Mouse (Mus musculus): ENCODE results near the gene Prkcb. TPM values are rescaled to one million over a fixed set of nuclear protein-coding genes. Genes with fewer than 3 reads are reported as not detected.

The Prkcb gene
- polyA plus RNA-seq, 1 experiment from 2014 or later, result 9.9 TPM

- DNase-seq (ENCODE audit: low spot score), result no peak
- Histone ChIP-seq H3K9me3 (no peaks in the 10 kb centered on the region), H3K4me1 (replicated peaks) (no peaks in the 10 kb centered on the region), H3K4me3 (no peak overlapping the region), H3K36me3 (no peaks in the 10 kb centered on the region), H3K27me3 (ENCODE audit: insufficient read depth, poor library complexity, severe bottlenecking) (0 out of 2 replicates have a peak, but pooled peaks cover 4% of the 10 kb centered on the region), H3K27ac (no peak overlapping the region)
- WGBS, result 87% methylated on average over 4 of the region's 4 CpGs
These were observed 30.0 kb upstream of the Prkcb start for GRCm38 (mm10) chr7:122258521-122258920.

GRCm38 (mm10) chr7:122260055-122260602 lies 28.4 kb upstream of the Prkcb start:
- no peak for DNase-seq (ENCODE audit: low spot score)
- no peaks in the 10 kb centered on the region for H3K36me3 ChIP-seq
- H3K9me3 ChIP-seq, result no peaks in the 10 kb centered on the region
- 0 out of 2 replicates have a peak, but pooled peaks cover 4% of the 10 kb centered on the region for H3K27me3 ChIP-seq (ENCODE audit: insufficient read depth, poor library complexity, severe bottlenecking)
- WGBS, result 84% methylated on average over 5 of the region's 5 CpGs
- no peak overlapping the region for H3K4me3 ChIP-seq
- no peaks in the 10 kb centered on the region for H3K4me1 ChIP-seq (replicated peaks)
- H3K27ac ChIP-seq, result no peak overlapping the region

- no peaks in the 10 kb centered on the region for H3K4me1 ChIP-seq (replicated peaks)
- no peak for DNase-seq (ENCODE audit: low spot score)
- H3K9me3 ChIP-seq, result no peaks in the 10 kb centered on the region
- no peaks in the 10 kb centered on the region for H3K27me3 ChIP-seq (ENCODE audit: insufficient read depth, poor library complexity, severe bottlenecking)
- H3K27ac ChIP-seq, result no peak overlapping the region
- no peak overlapping the region for H3K4me3 ChIP-seq
- no peaks in the 10 kb centered on the region for H3K36me3 ChIP-seq
- WGBS, result 87% methylated on average over 4 of the region's 4 CpGs
These were observed 19.5 kb upstream of the Prkcb start for GRCm38 (mm10) chr7:122268983-122269486.

GRCm38 (mm10) chr7:122272334-122272733 lies 16.2 kb upstream of the Prkcb start:
- WGBS, result 90% methylated on average over 2 of the region's 2 CpGs
- no peak for DNase-seq (ENCODE audit: low spot score)
- no peaks in the 10 kb centered on the region for H3K4me1 ChIP-seq (replicated peaks)
- H3K4me3 ChIP-seq, result no peak overlapping the region
- H3K27me3 ChIP-seq (ENCODE audit: insufficient read depth, poor library complexity, severe bottlenecking), result no peaks in the 10 kb centered on the region
- H3K27ac ChIP-seq, result no peak overlapping the region
- H3K36me3 ChIP-seq, result no peaks in the 10 kb centered on the region
- no peaks in the 10 kb centered on the region for H3K9me3 ChIP-seq

- Histone ChIP-seq H3K27ac (no peak overlapping the region), H3K27me3 (ENCODE audit: insufficient read depth, poor library complexity, severe bottlenecking) (no peaks in the 10 kb centered on the region), H3K36me3 (no peaks in the 10 kb centered on the region), H3K9me3 (no peaks in the 10 kb centered on the region), H3K4me1 (replicated peaks) (no peaks in the 10 kb centered on the region), H3K4me3 (no peak overlapping the region)
- 87% methylated on average over 9 of the region's 9 CpGs for WGBS
- DNase-seq (ENCODE audit: low spot score), result no peak
These were observed 9.0 kb upstream of the Prkcb start for GRCm38 (mm10) chr7:122279580-122279979.

- Histone ChIP-seq H3K36me3 (no peaks in the 10 kb centered on the region), H3K9me3 (no peaks in the 10 kb centered on the region), H3K4me1 (replicated peaks) (no peaks in the 10 kb centered on the region), H3K27ac (no peak overlapping the region), H3K4me3 (no peak overlapping the region), H3K27me3 (ENCODE audit: insufficient read depth, poor library complexity, severe bottlenecking) (no peaks in the 10 kb centered on the region)
- 81% methylated on average over 2 of the region's 2 CpGs for WGBS
- DNase-seq (ENCODE audit: low spot score), result no peak
These were observed 8.2 kb upstream of the Prkcb start for GRCm38 (mm10) chr7:122280334-122280733.

- H3K27me3 ChIP-seq (ENCODE audit: insufficient read depth, poor library complexity, severe bottlenecking), result peaks cover 2% of the 10 kb centered on the region; the same call in 1 of the 2 replicates
- no peak overlapping the region for H3K27ac ChIP-seq
- 86% methylated on average over 2 of the region's 2 CpGs for WGBS
- H3K4me1 ChIP-seq (replicated peaks), result no peaks in the 10 kb centered on the region
- H3K9me3 ChIP-seq, result no peaks in the 10 kb centered on the region
- H3K4me3 ChIP-seq, result no peak overlapping the region
- no peaks in the 10 kb centered on the region for H3K36me3 ChIP-seq
- DNase-seq (ENCODE audit: low spot score), result no peak
These were observed 6.0 kb upstream of the Prkcb start for GRCm38 (mm10) chr7:122282584-122282983.

GRCm38 (mm10) chr7:122287217-122287616 lies 1.3 kb upstream of the Prkcb start:
- Histone ChIP-seq H3K27me3 (ENCODE audit: insufficient read depth, poor library complexity, severe bottlenecking) (peaks cover 47% of the 10 kb centered on the region), H3K4me1 (replicated peaks) (peaks cover 20% of the 10 kb centered on the region), H3K36me3 (no peaks in the 10 kb centered on the region), H3K4me3 (no peak overlapping the region), H3K9me3 (no peaks in the 10 kb centered on the region), H3K27ac (no peak overlapping the region)
- DNase-seq (ENCODE audit: low spot score), result no peak
- 50% methylated on average over 1 of the region's 1 CpGs for WGBS

GRCm38 (mm10) chr7:122289243-122290111 lies 926 bp downstream of the Prkcb start:
- under 1% methylated on average over 66 of the region's 66 CpGs for WGBS
- H3K4me1 ChIP-seq (replicated peaks), result peaks cover 22% of the 10 kb centered on the region
- H3K27ac ChIP-seq, result peak overlapping the region; percentile 73
- H3K9me3 ChIP-seq, result no peaks in the 10 kb centered on the region
- peaks cover 47% of the 10 kb centered on the region for H3K27me3 ChIP-seq (ENCODE audit: insufficient read depth, poor library complexity, severe bottlenecking)
- peak; percentile 49 for DNase-seq (ENCODE audit: low spot score)
- H3K4me3 ChIP-seq, result peak overlapping the region; percentile 69
- H3K36me3 ChIP-seq, result no peaks in the 10 kb centered on the region

GRCm38 (mm10) chr7:122290165-122290564 lies 1.6 kb downstream of the Prkcb start:
- peak; percentile 7 for DNase-seq (ENCODE audit: low spot score)

GRCm38 (mm10) chr7:122290771-122291170 lies 2.2 kb downstream of the Prkcb start:
- peaks cover 22% of the 10 kb centered on the region for H3K4me1 ChIP-seq (replicated peaks)
- no peaks in the 10 kb centered on the region for H3K36me3 ChIP-seq
- H3K9me3 ChIP-seq, result no peaks in the 10 kb centered on the region
- 63% methylated on average over 3 of the region's 3 CpGs for WGBS
- no peak for DNase-seq (ENCODE audit: low spot score)
- H3K27me3 ChIP-seq (ENCODE audit: insufficient read depth, poor library complexity, severe bottlenecking), result peaks cover 47% of the 10 kb centered on the region
- H3K4me3 ChIP-seq, result no peak overlapping the region
- H3K27ac ChIP-seq, result no peak overlapping the region

More at GRCm38 (mm10) chr7:122290165-122290564, 1.6 kb downstream of the Prkcb start:
- H3K36me3 ChIP-seq, result no peaks in the 10 kb centered on the region
- H3K9me3 ChIP-seq, result no peaks in the 10 kb centered on the region
- H3K4me3 ChIP-seq, result peak overlapping the region; percentile 69
- H3K27me3 ChIP-seq (ENCODE audit: insufficient read depth, poor library complexity, severe bottlenecking), result peaks cover 47% of the 10 kb centered on the region
- WGBS, result 12% methylated on average over 12 of the region's 12 CpGs
- no peak overlapping the region for H3K27ac ChIP-seq
- H3K4me1 ChIP-seq (replicated peaks), result peaks cover 22% of the 10 kb centered on the region

GRCm38 (mm10) chr7:122292151-122292550 lies 3.6 kb downstream of the Prkcb start:
- Histone ChIP-seq H3K27ac (no peak overlapping the region), H3K27me3 (ENCODE audit: insufficient read depth, poor library complexity, severe bottlenecking) (peaks cover 47% of the 10 kb centered on the region), H3K36me3 (no peaks in the 10 kb centered on the region), H3K9me3 (no peaks in the 10 kb centered on the region), H3K4me1 (replicated peaks) (peaks cover 22% of the 10 kb centered on the region), H3K4me3 (no peak overlapping the region)
- no peak for DNase-seq (ENCODE audit: low spot score)
- WGBS, result 62% methylated on average over 7 of the region's 7 CpGs

GRCm38 (mm10) chr7:122294111-122294510 lies 5.6 kb downstream of the Prkcb start:
- Histone ChIP-seq H3K4me1 (replicated peaks) (peaks cover 14% of the 10 kb centered on the region), H3K36me3 (no peaks in the 10 kb centered on the region), H3K27me3 (ENCODE audit: insufficient read depth, poor library complexity, severe bottlenecking) (peaks cover 30% of the 10 kb centered on the region), H3K4me3 (no peak overlapping the region), H3K9me3 (no peaks in the 10 kb centered on the region), H3K27ac (no peak overlapping the region)
- 85% methylated on average over 7 of the region's 7 CpGs for WGBS
- DNase-seq (ENCODE audit: low spot score), result no peak

Measured in hindbrain, embryonic 10.5 days (tissue).